Mouse (Mus musculus): Measurements from ENCODE around the gene S100a3. TPM values are rescaled to one million over a fixed set of nuclear protein-coding genes. Genes with fewer than 3 reads are reported as not detected.

Gene S100a3
- polyA plus RNA-seq, 1 experiment: not detected

GRCm38 (mm10) chr3:90594466-90594865 is 34.1 kb downstream of the S100a3 start:
- no peaks in the 10 kb centered on the region for H3K4me1 ChIP-seq (ENCODE audit: control insufficient read depth, insufficient read depth, low read length)
- no peaks in the 10 kb centered on the region for H3K27me3 ChIP-seq (ENCODE audit: control insufficient read depth, insufficient read depth, low read length)
- no peak overlapping the region for H3K27ac ChIP-seq (ENCODE audit: control insufficient read depth, insufficient read depth, low read depth, low read length)
- no peak overlapping the region for H3K4me3 ChIP-seq (ENCODE audit: control insufficient read depth, low read depth, low read length)
- H3K36me3 ChIP-seq (ENCODE audit: control insufficient read depth, insufficient read depth, low read length): no peaks in the 10 kb centered on the region
- TF ChIP-seq POLR2A (IDR thresholded peaks at IDR 0.05; ENCODE audit: control insufficient read depth, low read depth, low read length) (no peak), CTCF (IDR thresholded peaks at IDR 0.05; ENCODE audit: control insufficient read depth, insufficient read depth, insufficient replicate concordance, low read depth, low read length) (no peak)

DNA sequence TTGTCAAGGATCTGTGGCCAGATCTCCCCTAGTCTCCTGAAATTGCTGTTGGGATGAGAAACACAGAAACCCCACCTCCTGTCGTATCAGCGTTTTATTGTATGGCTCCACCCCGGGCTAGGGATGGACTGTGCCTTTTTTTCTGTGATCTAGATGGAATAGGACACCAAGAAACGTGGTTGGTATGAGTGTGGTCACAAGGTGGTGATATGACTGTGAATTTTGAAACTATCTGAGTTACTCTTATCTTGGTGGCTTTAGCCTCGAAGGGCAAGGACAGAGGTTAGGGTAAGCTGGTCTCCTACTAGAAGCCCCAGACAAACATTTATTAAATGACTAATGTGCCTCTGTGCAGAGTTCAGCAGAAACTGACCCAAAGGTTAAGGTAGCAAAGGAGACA is 35.2 kb downstream of the S100a3 start:
- Histone ChIP-seq H3K27me3 (ENCODE audit: control insufficient read depth, insufficient read depth, low read length) (no peaks in the 10 kb centered on the region), H3K27ac (ENCODE audit: control insufficient read depth, insufficient read depth, low read depth, low read length) (no peak overlapping the region), H3K4me3 (ENCODE audit: control insufficient read depth, low read depth, low read length) (no peak overlapping the region), H3K36me3 (ENCODE audit: control insufficient read depth, insufficient read depth, low read length) (no peaks in the 10 kb centered on the region), H3K4me1 (ENCODE audit: control insufficient read depth, insufficient read depth, low read length) (no peaks in the 10 kb centered on the region)
- no peak for TF ChIP-seq CTCF (IDR thresholded peaks at IDR 0.05; ENCODE audit: control insufficient read depth, insufficient read depth, insufficient replicate concordance, low read depth, low read length)
- no peak for TF ChIP-seq POLR2A (IDR thresholded peaks at IDR 0.05; ENCODE audit: control insufficient read depth, low read depth, low read length)

GRCm38 (mm10) chr3:90596810-90597209 is 36.4 kb downstream of the S100a3 start:
- TF ChIP-seq CTCF (IDR thresholded peaks at IDR 0.05; ENCODE audit: control insufficient read depth, insufficient read depth, insufficient replicate concordance, low read depth, low read length): no peak
- TF ChIP-seq POLR2A (IDR thresholded peaks at IDR 0.05; ENCODE audit: control insufficient read depth, low read depth, low read length): no peak
- no peaks in the 10 kb centered on the region for H3K36me3 ChIP-seq (ENCODE audit: control insufficient read depth, insufficient read depth, low read length)
- H3K27me3 ChIP-seq (ENCODE audit: control insufficient read depth, insufficient read depth, low read length): no peaks in the 10 kb centered on the region
- H3K4me3 ChIP-seq (ENCODE audit: control insufficient read depth, low read depth, low read length): no peak overlapping the region
- no peak overlapping the region for H3K27ac ChIP-seq (ENCODE audit: control insufficient read depth, insufficient read depth, low read depth, low read length)
- H3K4me1 ChIP-seq (ENCODE audit: control insufficient read depth, insufficient read depth, low read length): no peaks in the 10 kb centered on the region

- H3K4me3 ChIP-seq (ENCODE audit: control insufficient read depth, low read depth, low read length): no peak overlapping the region
- H3K27me3 ChIP-seq (ENCODE audit: control insufficient read depth, insufficient read depth, low read length): no peaks in the 10 kb centered on the region
- no peak for TF ChIP-seq CTCF (IDR thresholded peaks at IDR 0.05; ENCODE audit: control insufficient read depth, insufficient read depth, insufficient replicate concordance, low read depth, low read length)
- no peak for TF ChIP-seq POLR2A (IDR thresholded peaks at IDR 0.05; ENCODE audit: control insufficient read depth, low read depth, low read length)
Measured at GRCm38 (mm10) chr3:90597736-90598135, 37.4 kb downstream of the S100a3 start.

DNA sequence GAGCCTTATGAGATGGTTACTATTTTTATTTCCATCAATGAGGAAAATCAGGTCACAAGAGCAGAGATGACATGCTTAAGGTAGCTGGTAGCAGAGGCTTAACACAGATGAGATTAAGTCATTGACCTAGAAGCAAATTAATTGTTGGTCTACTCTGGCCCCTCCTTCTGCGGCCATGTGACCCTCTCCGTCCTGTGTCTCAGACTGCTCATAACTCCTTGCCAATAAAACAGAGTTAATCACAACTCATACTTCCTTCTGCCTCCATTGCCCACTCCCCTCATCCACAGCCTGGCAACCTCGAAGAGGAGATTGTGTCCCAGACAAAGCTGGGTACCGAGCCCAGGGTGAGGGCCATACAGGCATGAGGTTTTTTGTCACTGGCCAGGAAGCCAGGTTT is 37.8 kb downstream of the S100a3 start:
- Histone ChIP-seq H3K4me3 (ENCODE audit: control insufficient read depth, low read depth, low read length) (no peak overlapping the region), H3K27ac (ENCODE audit: control insufficient read depth, insufficient read depth, low read depth, low read length) (no peak overlapping the region), H3K36me3 (ENCODE audit: control insufficient read depth, insufficient read depth, low read length) (no peaks in the 10 kb centered on the region), H3K27me3 (ENCODE audit: control insufficient read depth, insufficient read depth, low read length) (no peaks in the 10 kb centered on the region), H3K4me1 (ENCODE audit: control insufficient read depth, insufficient read depth, low read length) (no peaks in the 10 kb centered on the region)
- TF ChIP-seq POLR2A (IDR thresholded peaks at IDR 0.05; ENCODE audit: control insufficient read depth, low read depth, low read length) (no peak), CTCF (IDR thresholded peaks at IDR 0.05; ENCODE audit: control insufficient read depth, insufficient read depth, insufficient replicate concordance, low read depth, low read length) (no peak)

More at GRCm38 (mm10) chr3:90597736-90598135, 37.4 kb downstream of the S100a3 start:
- H3K36me3 ChIP-seq (ENCODE audit: control insufficient read depth, insufficient read depth, low read length): no peaks in the 10 kb centered on the region
- H3K4me1 ChIP-seq (ENCODE audit: control insufficient read depth, insufficient read depth, low read length): no peaks in the 10 kb centered on the region
- H3K27ac ChIP-seq (ENCODE audit: control insufficient read depth, insufficient read depth, low read depth, low read length): no peak overlapping the region

DNA sequence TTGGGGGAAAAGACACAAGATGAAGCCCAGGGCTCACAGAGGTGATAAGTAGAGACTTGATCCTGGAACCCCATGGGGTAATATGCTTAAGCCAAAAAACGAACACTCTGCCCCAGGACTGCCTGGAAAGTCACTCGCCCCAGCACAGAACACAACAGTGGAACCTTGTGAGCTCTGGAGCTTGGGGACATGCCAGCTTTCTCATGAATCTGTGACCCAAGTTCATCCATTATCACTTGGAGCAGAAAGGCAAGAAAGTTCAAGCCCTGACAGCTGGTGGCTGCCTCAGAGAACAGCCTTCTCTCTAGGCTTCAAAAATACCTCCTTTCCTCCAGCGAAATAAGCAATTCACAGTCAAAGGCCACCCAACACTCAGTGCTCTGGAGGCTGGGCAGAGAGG is 39.0 kb downstream of the S100a3 start:
- Histone ChIP-seq H3K4me3 (ENCODE audit: control insufficient read depth, low read depth, low read length) (no peak overlapping the region), H3K36me3 (ENCODE audit: control insufficient read depth, insufficient read depth, low read length) (no peaks in the 10 kb centered on the region), H3K27ac (ENCODE audit: control insufficient read depth, insufficient read depth, low read depth, low read length) (no peak overlapping the region), H3K4me1 (ENCODE audit: control insufficient read depth, insufficient read depth, low read length) (no peaks in the 10 kb centered on the region), H3K27me3 (ENCODE audit: control insufficient read depth, insufficient read depth, low read length) (no peaks in the 10 kb centered on the region)
- TF ChIP-seq CTCF (IDR thresholded peaks at IDR 0.05; ENCODE audit: control insufficient read depth, insufficient read depth, insufficient replicate concordance, low read depth, low read length): no peak

GRCm38 (mm10) chr3:90600036-90600435 is 39.7 kb downstream of the S100a3 start:
- H3K4me3 ChIP-seq (ENCODE audit: control insufficient read depth, low read depth, low read length): no peak overlapping the region
- H3K27ac ChIP-seq (ENCODE audit: control insufficient read depth, insufficient read depth, low read depth, low read length): no peak overlapping the region
- no peaks in the 10 kb centered on the region for H3K36me3 ChIP-seq (ENCODE audit: control insufficient read depth, insufficient read depth, low read length)
- no peak for TF ChIP-seq POLR2A (IDR thresholded peaks at IDR 0.05; ENCODE audit: control insufficient read depth, low read depth, low read length)
- no peaks in the 10 kb centered on the region; the same call in 1 of the 2 replicates for H3K4me1 ChIP-seq (ENCODE audit: control insufficient read depth, insufficient read depth, low read length)
- H3K27me3 ChIP-seq (ENCODE audit: control insufficient read depth, insufficient read depth, low read length): no peaks in the 10 kb centered on the region
